Mouse (Mus musculus) midbrain, embryonic 11.5 days (tissue): ENCODE data around the gene Gm3045. TPM values are rescaled to one million over a fixed set of nuclear protein-coding genes. Genes with fewer than 3 reads are reported as not detected.

Experiments used
- ATAC-seq: fragments of 200-750 bp; cut with Nextera tagmentation; 2 replicates; pipeline ENCODE4 v1.8.0; 2017; ENCODE audit warnings: moderate TSS enrichment, moderate library complexity; ENCODE audit not compliant: low FRiP score
- DNase-seq: peaks from one replicate; pipeline ENCODE4 v3.0.0; 2015; ENCODE audit warnings: low spot score; ENCODE audit errors: missing footprints
- H3K27ac ChIP-seq: fragments of 300-500 bp; sonication (generic); 2 replicates; pipeline ENCODE4 v1.5.1; 2014; ENCODE audit warnings: low read depth, low read length
- H3K27me3 ChIP-seq: fragments of 300-500 bp; sonication (generic); 2 replicates; pipeline ENCODE4 v1.6.1; 2014; ENCODE audit warnings: mild to moderate bottlenecking, low read length, moderate library complexity, mixed read lengths; ENCODE audit not compliant: control insufficient read depth, insufficient read depth
- H3K36me3 ChIP-seq: fragments of 300-500 bp; sonication (generic); 2 replicates; pipeline ENCODE4 v1.6.1; 2014; ENCODE audit warnings: mild to moderate bottlenecking, low read length, moderate library complexity, mixed read lengths; ENCODE audit not compliant: control insufficient read depth, insufficient read depth
- H3K4me1 ChIP-seq: fragments of 300-500 bp; sonication (generic); 2 replicates; pipeline ENCODE4 v1.6.1; 2014; ENCODE audit warnings: low read length; ENCODE audit not compliant: control insufficient read depth, insufficient read depth
- H3K4me2 ChIP-seq: fragments of 300-500 bp; sonication (generic); 2 replicates; pipeline ENCODE4 v1.6.1; 2014; ENCODE audit warnings: mild to moderate bottlenecking, moderate library complexity
- H3K4me3 ChIP-seq: fragments of 300-500 bp; sonication (generic); 2 replicates; pipeline ENCODE4 v1.5.1; 2014; ENCODE audit warnings: low read depth, low read length
- H3K9ac ChIP-seq: fragments of 300-500 bp; sonication (generic); 2 replicates; pipeline ENCODE4 v1.6.1; 2014; ENCODE audit warnings: low read length
- H3K9me3 ChIP-seq: fragments of 300-500 bp; sonication (generic); 2 replicates; pipeline ENCODE4 v1.6.1; 2016; ENCODE audit warnings: low read length; ENCODE audit not compliant: control insufficient read depth
- WGBS: fragments of 180-500 bp; shearing (Covaris S2); extraction: QIAGEN DNeasy Blood & Tissue Kit; methylation state at CpG from one replicate; pipeline ENCODE4 v1.1.7; 2014; 5-methylcytosine and 5-hydroxymethylcytosine counted together
- polyA plus RNA-seq: library from polyadenylated mRNA; unstranded; fragments of >200 nt; fragmentation: Nextera tagmentation; extraction: Ambion mirVana; gene quantifications from 2 replicates; pipeline ENCODE4 v1.2.1, GENCODE M21; 2014

The Gm3045 gene
- polyA plus RNA-seq, 1 experiment from 2014 or later: not detected

- peak; percentile 74 for DNase-seq
- 89% methylated on average over 9 of the region's 9 CpGs for WGBS
- no peaks in the 10 kb centered on the region for H3K4me1 ChIP-seq
- no peak overlapping the region for H3K4me3 ChIP-seq
- H3K4me2 ChIP-seq: no peak overlapping the region
- no peak overlapping the region for H3K9ac ChIP-seq
- no peak for ATAC-seq
- H3K36me3 ChIP-seq: no peaks in the 10 kb centered on the region
- no peaks in the 10 kb centered on the region for H3K27me3 ChIP-seq
- no peaks in the 10 kb centered on the region for H3K9me3 ChIP-seq
- H3K27ac ChIP-seq: no peak overlapping the region
Observed at GRCm38 (mm10) chr13:56472661-56473060, 46.3 kb downstream of the Gm3045 start.

GRCm38 (mm10) chr13:56475363-56475762 is 49.0 kb downstream of the Gm3045 start:
- Histone ChIP-seq H3K4me2 (no peak overlapping the region), H3K9me3 (no peaks in the 10 kb centered on the region), H3K4me1 (no peaks in the 10 kb centered on the region), H3K27ac (no peak overlapping the region), H3K4me3 (no peak overlapping the region), H3K9ac (no peak overlapping the region), H3K36me3 (no peaks in the 10 kb centered on the region), H3K27me3 (no peaks in the 10 kb centered on the region)
- DNase-seq: peak; percentile 89
- 32% methylated on average over 4 of the region's 4 CpGs for WGBS
- peak; percentile 69; the same call in 1 of the 2 replicates for ATAC-seq

- Histone ChIP-seq H3K36me3 (no peaks in the 10 kb centered on the region), H3K9me3 (no peaks in the 10 kb centered on the region), H3K4me2 (no peak overlapping the region), H3K4me3 (no peak overlapping the region), H3K9ac (no peak overlapping the region), H3K4me1 (no peaks in the 10 kb centered on the region), H3K27ac (no peak overlapping the region), H3K27me3 (no peaks in the 10 kb centered on the region)
- WGBS: 74% methylated on average over 5 of the region's 5 CpGs
- ATAC-seq (no peak), DNase-seq (no peak)
Observed at GRCm38 (mm10) chr13:56476790-56477189, 50.4 kb downstream of the Gm3045 start.

- Histone ChIP-seq H3K27me3 (no peaks in the 10 kb centered on the region), H3K4me3 (no peak overlapping the region), H3K9me3 (no peaks in the 10 kb centered on the region), H3K4me1 (no peaks in the 10 kb centered on the region), H3K27ac (no peak overlapping the region), H3K4me2 (no peak overlapping the region), H3K9ac (no peak overlapping the region), H3K36me3 (no peaks in the 10 kb centered on the region)
- 63% methylated on average over 6 of the region's 6 CpGs for WGBS
- ATAC-seq: no peak
- no peak for DNase-seq
Observed at GRCm38 (mm10) chr13:56477271-56477670, 50.9 kb downstream of the Gm3045 start.

- no peak overlapping the region for H3K4me2 ChIP-seq
- no peak for DNase-seq
- no peaks in the 10 kb centered on the region for H3K36me3 ChIP-seq
- no peak overlapping the region for H3K4me3 ChIP-seq
- no peak for ATAC-seq
- no peaks in the 10 kb centered on the region for H3K4me1 ChIP-seq
- H3K27ac ChIP-seq: no peak overlapping the region
- H3K27me3 ChIP-seq: no peaks in the 10 kb centered on the region
- H3K9me3 ChIP-seq: no peaks in the 10 kb centered on the region
- 74% methylated on average over 6 of the region's 6 CpGs for WGBS
- H3K9ac ChIP-seq: no peak overlapping the region
Observed at GRCm38 (mm10) chr13:56478027-56478426, 51.6 kb downstream of the Gm3045 start.

- H3K4me3 ChIP-seq: no peak within 1 kb of the TSS
- H3K36me3 ChIP-seq: no peaks in the 10 kb centered on the region
- no peak within 1 kb of the TSS for H3K9ac ChIP-seq
- WGBS: 82% methylated on average over 3 of the region's 3 CpGs
- no peak within 1 kb of the TSS for H3K27ac ChIP-seq
- no peak within 1 kb of the TSS for H3K4me2 ChIP-seq
- H3K4me1 ChIP-seq: no peaks in the 10 kb centered on the region
- H3K9me3 ChIP-seq: no peaks in the 10 kb centered on the region
- ATAC-seq (no peak), DNase-seq (no peak)
- H3K27me3 ChIP-seq: no peaks in the 10 kb centered on the region
Observed at GRCm38 (mm10) chr13:56482146-56482545, 55.8 kb downstream of the Gm3045 start, which contains the start of gene Il9. Gene Il9 (minus strand): TSS chr13:56482246.

Other genes with a start within 250 kb of the Gm3045 start
- 0.43 and 0.60 TPM in 2 replicates for gene Tifab, start 247.7 kb upstream of the Gm3045 start, polyA plus RNA-seq
- 35.6 and 42.1 TPM in 2 replicates for gene Neurog1, start 174.4 kb upstream of the Gm3045 start, polyA plus RNA-seq
- 9.2 and 9.3 TPM in 2 replicates for gene Cxcl14, start 130.0 kb upstream of the Gm3045 start, polyA plus RNA-seq
- gene Slc25a48, start 11.8 kb downstream of the Gm3045 start, polyA plus RNA-seq: not detected in 2 replicates
- gene Il9, start 55.7 kb downstream of the Gm3045 start, polyA plus RNA-seq: not detected in 2 replicates
- gene Fbxl21, start 95.9 kb downstream of the Gm3045 start, polyA plus RNA-seq: 1.9 and 3.0 TPM in 2 replicates
- not detected in 2 replicates for gene Lect2, start 121.9 kb downstream of the Gm3045 start, polyA plus RNA-seq
- 20.2 and 25.3 TPM in 2 replicates for gene Tgfbi, start 182.9 kb downstream of the Gm3045 start, polyA plus RNA-seq